Mouse (Mus musculus) small intestine, adult 2 months (tissue): ENCODE measurements around the gene Dync1i2. TPM values are rescaled to one million over a fixed set of nuclear protein-coding genes. Genes with fewer than 3 reads are reported as not detected.

Experiments
- H3K27ac ChIP-seq: fragments of 200-500 bp; 2 replicates; pipeline ENCODE4 v1.5.1; 2012; ENCODE audit warnings: low read depth, low read length, control low read depth, inconsistent platforms; ENCODE audit not compliant: insufficient read depth
- H3K27me3 ChIP-seq: fragments of 200-500 bp; 2 replicates; pipeline ENCODE4 v1.6.1; 2012; ENCODE audit warnings: mild to moderate bottlenecking, moderate library complexity, low read length, inconsistent platforms; ENCODE audit not compliant: control insufficient read depth, insufficient read depth
- H3K36me3 ChIP-seq: fragments of 200-500 bp; 2 replicates; pipeline ENCODE4 v1.6.1; 2012; ENCODE audit warnings: mild to moderate bottlenecking, low read length, control low read depth, inconsistent platforms; ENCODE audit not compliant: control insufficient read depth, insufficient read depth
- H3K4me1 ChIP-seq: fragments of 200-500 bp; 2 replicates; pipeline ENCODE4 v1.6.1; 2012; ENCODE audit warnings: low read length, inconsistent platforms, mixed read lengths; ENCODE audit not compliant: control insufficient read depth, insufficient read depth, insufficient read length
- H3K4me3 ChIP-seq: fragments of 200-500 bp; 2 replicates; pipeline ENCODE4 v1.5.1; 2012; ENCODE audit warnings: low read depth, mild to moderate bottlenecking, control low read depth, inconsistent platforms, low read length, moderate library complexity
- CTCF ChIP-seq: fragments of 200-500 bp; IDR thresholded peaks from 2 replicates; pipeline ENCODE4 v1.5.1; 2012; ENCODE audit warnings: low read depth, mild to moderate bottlenecking, control low read depth, inconsistent platforms, low read length, moderate library complexity, mixed read lengths; ENCODE audit not compliant: insufficient replicate concordance, insufficient read length; ENCODE audit errors: extremely low read depth
- POLR2A ChIP-seq: fragments of 200-500 bp; IDR thresholded peaks from 2 replicates; pipeline ENCODE4 v1.6.1; 2012; ENCODE audit warnings: low read depth, mild to moderate bottlenecking, control low read depth, inconsistent platforms, low read length, moderate library complexity
- WGBS: fragments of 180-500 bp; shearing (Covaris S2); methylation state at CpG from one replicate; pipeline ENCODE4 v1.1.7; 2018; 5-methylcytosine and 5-hydroxymethylcytosine counted together
- polyA plus RNA-seq: library from polyadenylated mRNA; depleted of rRNA; stranded (reverse); fragments of >200 nt; gene quantifications from 2 replicates; pipeline ENCODE4 v1.2.3, GENCODE M21; 2012

Dync1i2 gene
- polyA plus RNA-seq, 1 experiment = 6.3 TPM

DNA sequence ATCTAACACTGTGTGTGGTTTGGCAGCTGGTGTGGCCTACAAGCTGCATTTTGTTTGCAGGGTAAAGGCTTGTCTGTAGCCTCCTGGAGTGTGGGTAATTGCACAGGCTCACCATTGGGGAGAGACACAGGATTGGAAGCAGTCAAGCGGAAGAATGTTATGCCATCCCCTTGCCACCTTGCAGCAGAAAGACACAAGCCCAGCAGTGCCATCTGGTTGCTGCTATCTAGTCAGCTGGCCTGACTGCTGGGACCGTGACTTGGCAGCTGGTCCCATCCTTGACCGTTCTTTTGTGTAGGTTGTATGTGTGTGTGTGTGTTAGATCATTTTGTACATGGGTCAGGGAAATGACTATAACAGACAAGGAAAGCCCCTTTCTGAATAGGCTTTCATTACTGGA is 33.9 kb downstream of the Dync1i2 start:
- Histone ChIP-seq H3K36me3 (peaks cover 35% of the 10 kb centered on the region), H3K27me3 (no peaks in the 10 kb centered on the region), H3K4me1 (no peaks in the 10 kb centered on the region), H3K27ac (no peak overlapping the region), H3K4me3 (no peak overlapping the region)
- TF ChIP-seq CTCF (no peak), POLR2A (no peak)
- 84% methylated on average over 3 of the region's 3 CpGs for WGBS

DNA sequence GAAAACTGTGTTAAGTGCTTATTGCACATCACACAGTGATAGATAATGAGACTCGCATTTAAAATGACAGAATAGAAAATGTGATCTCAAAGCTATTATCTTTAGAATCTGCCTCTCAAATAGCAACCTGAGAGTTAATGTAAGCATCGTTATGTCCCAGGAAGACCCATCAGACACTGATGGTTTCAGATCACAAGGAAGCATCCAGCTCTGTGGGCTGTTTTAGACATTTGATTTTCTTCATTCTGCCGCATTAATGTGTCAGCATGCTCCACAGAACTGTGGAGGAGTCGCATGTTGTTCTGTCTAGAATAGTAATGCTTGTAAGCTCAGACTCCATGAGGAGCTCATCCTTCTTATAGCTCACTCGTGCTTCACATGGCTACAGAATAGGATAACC is 34.6 kb downstream of the Dync1i2 start:
- Histone ChIP-seq H3K4me3 (no peak overlapping the region), H3K4me1 (no peaks in the 10 kb centered on the region), H3K36me3 (peaks cover 42% of the 10 kb centered on the region), H3K27ac (no peak overlapping the region), H3K27me3 (no peaks in the 10 kb centered on the region)
- TF ChIP-seq POLR2A = no peak
- TF ChIP-seq CTCF = no peak
- WGBS = 90% methylated on average over 5 of the region's 5 CpGs

DNA sequence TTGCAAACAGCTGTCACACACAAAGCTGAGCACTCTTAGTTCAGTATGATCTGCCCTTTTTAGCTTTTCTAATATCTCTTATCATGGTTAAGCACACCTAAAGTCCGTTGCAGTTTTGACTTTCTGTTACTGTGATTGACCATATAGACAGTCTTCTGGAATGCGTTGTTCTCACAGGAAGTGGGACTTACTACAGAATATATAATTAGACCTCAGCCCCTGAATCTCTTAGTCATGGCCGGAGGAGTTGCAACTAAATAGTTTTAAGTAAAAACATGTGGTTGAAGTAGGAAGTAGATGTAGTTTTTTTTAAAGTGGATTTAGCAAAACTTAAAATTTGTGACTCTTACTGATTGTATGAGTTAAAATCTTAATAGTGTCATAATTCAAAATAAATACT is 36.6 kb downstream of the Dync1i2 start:
- H3K4me3 ChIP-seq = no peak overlapping the region
- no peaks in the 10 kb centered on the region for H3K4me1 ChIP-seq
- TF ChIP-seq CTCF (no peak), POLR2A (no peak)
- peaks cover 46% of the 10 kb centered on the region for H3K36me3 ChIP-seq
- no peaks in the 10 kb centered on the region for H3K27me3 ChIP-seq
- no peak overlapping the region for H3K27ac ChIP-seq
- WGBS = 71% methylated on average over 3 of the region's 3 CpGs

GRCm38 (mm10) chr2:71250841-71251240 is 39.3 kb downstream of the Dync1i2 start:
- Histone ChIP-seq H3K4me3 (no peak overlapping the region), H3K4me1 (no peaks in the 10 kb centered on the region), H3K36me3 (peaks cover 50% of the 10 kb centered on the region), H3K27ac (no peak overlapping the region), H3K27me3 (no peaks in the 10 kb centered on the region)
- WGBS = 72% methylated on average over 5 of the region's 5 CpGs
- TF ChIP-seq CTCF = no peak
- TF ChIP-seq POLR2A = no peak

DNA sequence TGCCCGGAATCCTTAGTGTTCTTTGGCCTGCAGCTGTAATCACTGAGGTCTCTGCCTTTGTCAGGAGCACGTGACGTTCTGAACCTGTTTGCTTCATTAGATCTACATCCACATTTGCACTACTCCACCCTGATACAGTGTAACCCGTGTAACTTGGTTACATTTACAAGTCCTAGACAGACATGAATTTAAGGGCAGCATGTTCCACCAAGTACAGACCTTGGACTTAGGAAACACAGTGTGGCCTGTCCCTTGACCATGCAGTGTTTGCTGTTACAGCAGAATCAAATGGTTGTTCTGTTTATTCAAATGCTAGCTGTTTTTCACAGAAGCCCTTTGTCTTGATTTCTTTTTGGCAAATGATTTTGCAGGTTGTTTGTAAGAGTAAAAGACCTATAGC is 43.3 kb downstream of the Dync1i2 start:
- Histone ChIP-seq H3K4me3 (no peak overlapping the region), H3K4me1 (no peaks in the 10 kb centered on the region), H3K27ac (no peak overlapping the region), H3K36me3 (peaks cover 58% of the 10 kb centered on the region), H3K27me3 (no peaks in the 10 kb centered on the region)
- WGBS = 69% methylated on average over 4 of the region's 4 CpGs
- TF ChIP-seq CTCF (no peak), POLR2A (no peak)

GRCm38 (mm10) chr2:71256581-71256980 is 45.1 kb downstream of the Dync1i2 start:
- no peak for TF ChIP-seq CTCF
- no peak for TF ChIP-seq POLR2A
- no peak overlapping the region for H3K4me3 ChIP-seq
- H3K27ac ChIP-seq = no peak overlapping the region
- no peaks in the 10 kb centered on the region for H3K27me3 ChIP-seq
- 92% methylated on average over 7 of the region's 7 CpGs for WGBS
- H3K36me3 ChIP-seq = peaks cover 55% of the 10 kb centered on the region
- no peaks in the 10 kb centered on the region for H3K4me1 ChIP-seq

- peaks cover 39% of the 10 kb centered on the region for H3K36me3 ChIP-seq
- no peak for TF ChIP-seq CTCF
- TF ChIP-seq POLR2A = no peak
- H3K4me3 ChIP-seq = no peak overlapping the region
Observed at GRCm38 (mm10) chr2:71264585-71264984, 53.1 kb downstream of the Dync1i2 start.

DNA sequence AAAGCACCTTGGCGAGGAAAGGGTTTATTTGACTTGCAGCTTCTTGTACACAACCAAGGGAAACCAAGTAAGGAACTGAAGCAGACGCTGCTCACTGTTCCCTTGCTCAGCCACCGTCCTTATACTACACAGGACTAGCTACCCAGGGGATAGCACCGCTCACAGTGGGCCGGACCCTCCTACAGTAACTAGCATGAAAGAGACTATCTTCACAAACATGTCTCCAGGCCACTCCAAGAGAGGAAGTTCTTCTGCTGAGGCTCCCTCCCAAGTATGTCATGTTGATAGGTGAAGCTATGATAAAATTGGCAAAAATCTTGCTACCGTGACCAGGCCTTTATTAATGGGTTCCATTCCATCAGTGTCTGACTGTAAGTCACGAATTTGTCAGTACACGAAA is 57.2 kb downstream of the Dync1i2 start:
- WGBS = 90% methylated on average over 8 of the region's 8 CpGs
- H3K4me1 ChIP-seq = no peaks in the 10 kb centered on the region
- TF ChIP-seq POLR2A = no peak
- no peak for TF ChIP-seq CTCF
- no peaks in the 10 kb centered on the region for H3K27me3 ChIP-seq
- H3K36me3 ChIP-seq = peaks cover 14% of the 10 kb centered on the region
- no peak overlapping the region for H3K4me3 ChIP-seq
- H3K27ac ChIP-seq = no peak overlapping the region

More at GRCm38 (mm10) chr2:71264585-71264984, 53.1 kb downstream of the Dync1i2 start:
- Histone ChIP-seq H3K27me3 (no peaks in the 10 kb centered on the region), H3K4me1 (no peaks in the 10 kb centered on the region), H3K27ac (no peak overlapping the region)
- 97% methylated on average over 20 of the region's 20 CpGs for WGBS
